Mouse (Mus musculus): Measurements from ENCODE around the gene Gm20890.
"Not testable (repeated sequence)": the region's sequence is repeated elsewhere in the genome, so short reads cannot be mapped to it uniquely, and the experiment has no call there.

Gene Gm20890

DNA sequence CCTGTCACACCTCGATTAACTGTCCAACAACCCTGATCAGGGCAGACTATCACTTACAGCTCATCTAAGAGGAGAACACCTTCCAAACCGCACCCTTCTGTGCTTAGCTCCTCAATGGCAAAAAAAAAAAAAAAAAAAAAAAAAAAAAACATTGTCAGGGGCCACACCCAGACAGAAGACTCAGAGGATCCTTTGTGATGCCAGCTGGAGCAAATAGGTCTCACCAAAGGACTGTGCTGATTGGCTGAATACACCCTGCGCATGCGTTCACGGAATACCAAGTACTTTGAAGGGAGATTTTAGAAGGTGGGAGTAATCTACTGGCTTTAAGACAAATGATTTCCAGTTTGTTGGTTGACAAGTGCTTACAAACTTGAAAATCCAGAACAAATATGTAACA lies at the start of gene Gm20890:
Gene Gm20890, minus strand, starts transcription at position 101 of the 400 bp plus-strand sequence.
- not testable (repeated sequence) for DNase-seq (ENCODE audit: extremely low spot score)

Data from embryo, embryonic 9.5 days (tissue).